Mouse (Mus musculus) forebrain, embryonic 11.5 days (tissue): ENCODE data around the gene Vps13c. TPM values are rescaled to one million over a fixed set of nuclear protein-coding genes. Genes with fewer than 3 reads are reported as not detected.

Experiments
- ATAC-seq: fragments of 200-750 bp; cut with Nextera tagmentation; replicated peaks from 2 replicates; pipeline ENCODE4 v1.8.0; 2017; ENCODE audit warnings: moderate TSS enrichment; ENCODE audit not compliant: low FRiP score
- DNase-seq: peaks from one replicate; pipeline ENCODE4 v3.0.0-alpha.2; 2017; ENCODE audit warnings: low spot score
- H3K27ac ChIP-seq: fragments of 300-500 bp; sonication (generic); 2 replicates; pipeline ENCODE4 v1.5.1; 2014; ENCODE audit warnings: low read depth, low read length
- H3K27me3 ChIP-seq: fragments of 300-500 bp; sonication (generic); 2 replicates; pipeline ENCODE4 v1.6.1; 2014; ENCODE audit warnings: mild to moderate bottlenecking, low read length, mixed read lengths; ENCODE audit not compliant: control insufficient read depth, insufficient read depth
- H3K36me3 ChIP-seq: fragments of 300-500 bp; sonication (generic); 2 replicates; pipeline ENCODE4 v1.6.1; 2014; ENCODE audit warnings: mild to moderate bottlenecking, low read length, moderate library complexity, mixed read lengths; ENCODE audit not compliant: control insufficient read depth, insufficient read depth
- H3K4me1 ChIP-seq: fragments of 300-500 bp; sonication (generic); replicated peaks from 2 replicates; pipeline ENCODE4 v1.6.1; 2014; ENCODE audit warnings: low read length, mixed read lengths; ENCODE audit not compliant: control insufficient read depth, insufficient read depth
- H3K4me2 ChIP-seq: fragments of 300-500 bp; sonication (generic); 2 replicates; pipeline ENCODE4 v1.6.1; 2014; ENCODE audit warnings: low read depth, mild to moderate bottlenecking, low read length, moderate library complexity, mixed read lengths; ENCODE audit not compliant: severe bottlenecking
- H3K4me3 ChIP-seq: fragments of 300-500 bp; sonication (generic); 2 replicates; pipeline ENCODE4 v1.5.1; 2014; ENCODE audit warnings: low read depth, low read length
- H3K9ac ChIP-seq: fragments of 300-500 bp; sonication (generic); 2 replicates; pipeline ENCODE4 v1.6.1; 2014; ENCODE audit warnings: low read length
- H3K9me3 ChIP-seq: fragments of 300-500 bp; sonication (generic); 2 replicates; pipeline ENCODE4 v1.6.1; 2016; ENCODE audit warnings: low read length, mixed read lengths; ENCODE audit not compliant: control insufficient read depth
- WGBS: fragments of 180-500 bp; shearing (Covaris S2); extraction: QIAGEN DNeasy Blood & Tissue Kit; methylation state at CpG from one replicate; pipeline ENCODE4 v1.1.7; 2014; 5-methylcytosine and 5-hydroxymethylcytosine counted together
- polyA plus RNA-seq: library from polyadenylated mRNA; unstranded; fragments of >200 nt; fragmentation: Nextera tagmentation; extraction: Ambion mirVana; gene quantifications from 2 replicates; pipeline ENCODE4 v1.2.1, GENCODE M21; 2014

Gene Vps13c
- polyA plus RNA-seq = 5.6 and 7.1 TPM in 2 replicates

- Histone ChIP-seq H3K4me2 (peak within 1 kb of the TSS; percentile 79), H3K9ac (peak within 1 kb of the TSS; percentile 73), H3K4me1 (peaks cover 2% of the 10 kb centered on the region; the same call in 1 of the 2 replicates), H3K36me3 (no peaks in the 10 kb centered on the region), H3K27me3 (no peaks in the 10 kb centered on the region), H3K27ac (no peak within 1 kb of the TSS), H3K9me3 (no peaks in the 10 kb centered on the region), H3K4me3 (peak within 1 kb of the TSS; percentile 60)
- DNase-seq = peak; percentile 92
- under 1% methylated on average over 47 of the region's 53 CpGs for WGBS
- peak; percentile 98 for ATAC-seq
Measured at GRCm38 (mm10) chr9:67839981-67840859, at the start of gene Vps13c. Vps13c (plus strand) TSS chr9:67840396.

- Histone ChIP-seq H3K4me3 (no peak overlapping the region), H3K27ac (no peak overlapping the region), H3K4me2 (no peak overlapping the region), H3K9ac (no peak overlapping the region), H3K9me3 (no peaks in the 10 kb centered on the region), H3K27me3 (no peaks in the 10 kb centered on the region), H3K36me3 (no peaks in the 10 kb centered on the region), H3K4me1 (no peaks in the 10 kb centered on the region)
- DNase-seq (no peak), ATAC-seq (no peak)
- 65% methylated on average over 5 of the region's 5 CpGs for WGBS
Measured at GRCm38 (mm10) chr9:67792405-67792804, 47.8 kb upstream of the Vps13c start.

GRCm38 (mm10) chr9:67793501-67793900 lies 46.7 kb upstream of the Vps13c start:
- WGBS = 83% methylated on average over 6 of the region's 6 CpGs
- no peak overlapping the region for H3K4me3 ChIP-seq
- no peak overlapping the region for H3K4me2 ChIP-seq
- H3K4me1 ChIP-seq = no peaks in the 10 kb centered on the region
- H3K27me3 ChIP-seq = no peaks in the 10 kb centered on the region
- H3K9ac ChIP-seq = no peak overlapping the region
- H3K36me3 ChIP-seq = no peaks in the 10 kb centered on the region
- DNase-seq (no peak), ATAC-seq (no peak)
- H3K9me3 ChIP-seq = no peaks in the 10 kb centered on the region
- no peak overlapping the region for H3K27ac ChIP-seq

GRCm38 (mm10) chr9:67794216-67794615 lies 46.0 kb upstream of the Vps13c start:
- WGBS = 80% methylated on average over 1 of the region's 1 CpGs
- Histone ChIP-seq H3K27ac (no peak overlapping the region), H3K9ac (no peak overlapping the region), H3K27me3 (no peaks in the 10 kb centered on the region), H3K4me1 (no peaks in the 10 kb centered on the region), H3K4me3 (no peak overlapping the region), H3K36me3 (no peaks in the 10 kb centered on the region), H3K9me3 (no peaks in the 10 kb centered on the region), H3K4me2 (no peak overlapping the region)
- DNase-seq = no peak
- ATAC-seq = no peak

- H3K36me3 ChIP-seq = no peaks in the 10 kb centered on the region
- H3K27ac ChIP-seq = no peak overlapping the region
- no peaks in the 10 kb centered on the region for H3K4me1 ChIP-seq
- 88% methylated on average over 4 of the region's 4 CpGs for WGBS
- DNase-seq (no peak), ATAC-seq (no peak)
- no peak overlapping the region for H3K9ac ChIP-seq
- H3K27me3 ChIP-seq = no peaks in the 10 kb centered on the region
- no peak overlapping the region for H3K4me2 ChIP-seq
- H3K4me3 ChIP-seq = no peak overlapping the region
- H3K9me3 ChIP-seq = no peaks in the 10 kb centered on the region
Measured at GRCm38 (mm10) chr9:67794668-67795067, 45.5 kb upstream of the Vps13c start.

DNA sequence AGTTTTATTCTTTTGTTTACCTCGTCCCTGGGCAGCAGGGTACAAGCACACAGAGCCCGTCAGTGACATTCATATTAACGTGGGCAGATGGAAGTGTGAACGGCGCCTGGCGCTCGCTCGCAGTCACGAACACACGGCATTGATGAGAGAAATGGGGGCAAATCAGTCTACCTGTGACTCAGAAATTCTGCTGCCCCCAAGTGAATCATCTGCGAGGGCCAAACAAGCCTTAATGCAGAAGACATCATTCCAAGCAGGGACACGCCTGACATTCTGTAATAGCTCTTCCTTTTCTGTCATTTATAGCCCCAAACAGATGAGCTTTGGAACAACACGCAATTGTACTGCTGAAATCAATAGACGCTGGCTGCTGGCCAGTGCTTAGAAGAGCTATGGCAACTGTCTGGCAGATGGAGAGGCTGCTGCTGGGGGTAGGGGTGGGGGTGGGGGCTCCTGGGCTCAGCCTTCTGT lies 45.0 kb upstream of the Vps13c start:
- H3K4me3 ChIP-seq = no peak overlapping the region
- no peaks in the 10 kb centered on the region for H3K9me3 ChIP-seq
- no peak overlapping the region for H3K4me2 ChIP-seq
- H3K27me3 ChIP-seq = no peaks in the 10 kb centered on the region
- H3K9ac ChIP-seq = no peak overlapping the region
- WGBS = 70% methylated on average over 14 of the region's 14 CpGs
- H3K27ac ChIP-seq = no peak overlapping the region
- ATAC-seq = no peak
- DNase-seq = peak; percentile 53
- H3K4me1 ChIP-seq = no peaks in the 10 kb centered on the region
- no peaks in the 10 kb centered on the region for H3K36me3 ChIP-seq

DNA sequence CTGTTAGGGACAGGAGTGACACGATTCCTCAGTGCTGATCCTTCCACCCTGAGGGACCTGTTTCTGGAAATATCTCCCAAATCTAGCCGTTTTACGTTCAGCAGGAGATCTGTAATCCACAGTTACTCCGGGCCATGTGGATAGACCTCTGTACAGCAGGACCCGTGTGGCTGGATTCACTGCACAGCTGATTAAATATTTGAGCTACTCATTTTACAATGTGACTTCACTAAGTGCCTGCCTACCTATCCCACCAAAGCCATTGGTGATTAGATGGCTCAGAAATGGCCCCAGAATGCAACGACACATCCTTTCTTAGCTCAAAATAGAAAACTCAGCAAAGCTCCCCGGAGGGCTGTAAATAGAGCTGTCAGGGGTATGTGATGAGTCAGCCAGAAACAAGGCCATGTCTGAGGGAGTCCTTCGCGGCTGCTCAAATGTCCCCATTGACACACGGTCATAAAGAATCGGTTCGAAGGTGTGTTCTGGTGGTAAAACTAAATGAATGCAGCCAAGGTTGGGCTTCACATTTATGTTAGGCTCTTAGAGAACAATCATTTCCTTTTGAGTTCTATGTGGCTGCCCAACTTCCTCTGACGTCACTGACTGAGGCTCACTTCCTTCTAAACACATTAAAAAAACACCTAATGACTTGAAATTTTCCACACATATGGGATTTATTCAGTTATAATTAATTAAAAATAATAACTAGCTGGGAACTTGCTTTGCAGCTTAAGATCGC lies 40.9 kb upstream of the Vps13c start:
- no peak overlapping the region for H3K4me2 ChIP-seq
- H3K27me3 ChIP-seq = no peaks in the 10 kb centered on the region
- H3K36me3 ChIP-seq = no peaks in the 10 kb centered on the region
- H3K9ac ChIP-seq = no peak overlapping the region
- ATAC-seq = no peak
- no peaks in the 10 kb centered on the region for H3K9me3 ChIP-seq
- no peaks in the 10 kb centered on the region for H3K4me1 ChIP-seq
- 79% methylated on average over 14 of the region's 14 CpGs for WGBS
- H3K27ac ChIP-seq = no peak overlapping the region
- no peak for DNase-seq
- H3K4me3 ChIP-seq = no peak overlapping the region

- Histone ChIP-seq H3K27me3 (no peaks in the 10 kb centered on the region), H3K4me2 (no peak overlapping the region), H3K36me3 (no peaks in the 10 kb centered on the region), H3K9ac (no peak overlapping the region), H3K4me1 (no peaks in the 10 kb centered on the region), H3K4me3 (no peak overlapping the region), H3K27ac (no peak overlapping the region), H3K9me3 (no peaks in the 10 kb centered on the region)
- WGBS = 28% methylated on average over 6 of the region's 6 CpGs
- DNase-seq (peak; percentile 69), ATAC-seq (no peak)
Measured at GRCm38 (mm10) chr9:67802241-67802640, 38.0 kb upstream of the Vps13c start.
